32 mouse cellular contexts compared by ENCODE assay signal in genomic region chr9:53330247-53330646, GRCm38 (mm10). TPM values are rescaled to one million over a fixed set of nuclear protein-coding genes. Genes with fewer than 3 reads are reported as not detected.
DNase-seq lines count a peak whose midpoint lies in the region; ATAC-seq lines count a peak whose summit lies in the region.
"Had no signal": no experiment of that assay in that cellular context is flagged by ENCODE, and none has a peak within 500 bp of the region (broad histone marks: within the 10 kb centered on the region; RNA-seq: fewer than 3 reads in every experiment).

No protein-coding gene starts in this region.

- H3K9ac ChIP-seq in heart, embryonic 11.5 days (ENCODE audit: low read depth, low read length): no peak overlapping the region
- no peak overlapping the region for H3K9ac ChIP-seq in lung, embryonic 16.5 days (ENCODE audit: low read length)
- H3K9ac ChIP-seq in intestine, embryonic 14.5 days (ENCODE audit: low read length): no peak overlapping the region
- no peak overlapping the region for H3K9ac ChIP-seq in stomach, embryonic 14.5 days (replicated peaks; ENCODE audit: low read depth, low read length)
- H3K9ac ChIP-seq in neural tube, embryonic 15.5 days (replicated peaks): no peak overlapping the region
- H3K9ac ChIP-seq: embryonic facial prominence, embryonic 15.5 days; forebrain, embryonic 13.5 days; heart, embryonic 12.5 days; limb, embryonic 12.5 days; liver, embryonic 15.5 days; midbrain, embryonic 13.5 days had no signal

- no peaks in the 10 kb centered on the region for H3K9me3 ChIP-seq in heart, embryonic 11.5 days (replicated peaks; ENCODE audit: control insufficient read depth, low read length)
- 0 out of 2 replicates have a peak, but pooled peaks cover 5% of the 10 kb centered on the region for H3K9me3 ChIP-seq in lung, embryonic 16.5 days (ENCODE audit: control insufficient read depth, low read length)
- H3K9me3 ChIP-seq in intestine, embryonic 14.5 days (ENCODE audit: control insufficient read depth, low read length): peaks cover 9% of the 10 kb centered on the region; the same call in 1 of the 2 replicates
- no peaks in the 10 kb centered on the region; the same call in 1 of the 2 replicates for H3K9me3 ChIP-seq in stomach, embryonic 14.5 days (ENCODE audit: control insufficient read depth, low read depth, low read length)
- H3K9me3 ChIP-seq in neural tube, embryonic 15.5 days (replicated peaks): no peaks in the 10 kb centered on the region
- H3K9me3 ChIP-seq: embryonic facial prominence, embryonic 15.5 days; forebrain, embryonic 13.5 days; G1E; heart, embryonic 12.5 days; liver, embryonic 15.5 days; midbrain, embryonic 13.5 days had no signal

- DNase-seq in heart, adult 11 months: peak; percentile 60
- DNase-seq in lung, postnatal 14 days: no peak
- DNase-seq in intestine, embryonic 14.5 days (ENCODE audit: low spot score): peak; percentile 37
- DNase-seq in cerebellum, adult 8-10 months: no peak
- DNase-seq: adrenal gland, postnatal 36 days; cerebellum, adult 18-20 months; gastrocnemius, postnatal 14 days; heart, adult 18-20 months; heart, postnatal 4 days; kidney, adult 11 months; kidney, postnatal 36 days; lung, postnatal 10 days; right cerebral cortex, adult 18-20 months; right cerebral cortex, postnatal 4 days; thymus, postnatal 14 days had no signal

- ATAC-seq in heart, embryonic 11.5 days (replicated peaks; ENCODE audit: insufficient number of reproducible peaks, low FRiP score, low TSS enrichment): no peak
- ATAC-seq in lung, embryonic 16.5 days (ENCODE audit: low read depth): peak; percentile 26; the same call in 1 of the 2 replicates
- no peak for ATAC-seq in intestine, embryonic 14.5 days (replicated peaks; ENCODE audit: low FRiP score, low TSS enrichment, low read depth)
- no peak for ATAC-seq in stomach, embryonic 14.5 days (ENCODE audit: insufficient number of reproducible peaks, insufficient read depth, low FRiP score, low read depth)
- ATAC-seq in neural tube, embryonic 15.5 days (ENCODE audit: low FRiP score): no peak
- ATAC-seq: forebrain, embryonic 13.5 days; hindbrain, embryonic 16.5 days; midbrain, embryonic 13.5 days; Patski had no signal

- H3K4me1 ChIP-seq in heart, embryonic 11.5 days (ENCODE audit: control insufficient read depth, insufficient read depth, low read length): peaks cover 3% of the 10 kb centered on the region; the same call in 1 of the 2 replicates
- H3K4me1 ChIP-seq in lung, embryonic 16.5 days (replicated peaks; ENCODE audit: control insufficient read depth, insufficient read depth, low read length): peaks cover 11% of the 10 kb centered on the region
- 0 out of 2 replicates have a peak, but pooled peaks cover 5% of the 10 kb centered on the region for H3K4me1 ChIP-seq in intestine, embryonic 14.5 days (replicated peaks; ENCODE audit: control insufficient read depth, insufficient read depth, low read length)
- no peaks in the 10 kb centered on the region for H3K4me1 ChIP-seq in stomach, embryonic 14.5 days (ENCODE audit: control insufficient read depth, insufficient read depth, low read length)
- H3K4me1 ChIP-seq in neural tube, embryonic 15.5 days: no peaks in the 10 kb centered on the region
- H3K4me1 ChIP-seq: embryonic facial prominence, embryonic 15.5 days; limb, embryonic 12.5 days; liver, embryonic 15.5 days had no signal

- H3K4me2 ChIP-seq in heart, embryonic 11.5 days: no peak overlapping the region
- no peak overlapping the region for H3K4me2 ChIP-seq in lung, embryonic 16.5 days (ENCODE audit: low read depth, low read length)
- no peak overlapping the region for H3K4me2 ChIP-seq in intestine, embryonic 14.5 days (ENCODE audit: low read length)
- H3K4me2 ChIP-seq in stomach, embryonic 14.5 days (replicated peaks; ENCODE audit: low read depth, low read length): no peak overlapping the region
- no peak overlapping the region for H3K4me2 ChIP-seq in neural tube, embryonic 15.5 days
- H3K4me2 ChIP-seq: embryonic facial prominence, embryonic 15.5 days; forebrain, embryonic 13.5 days; heart, embryonic 12.5 days; limb, embryonic 12.5 days; liver, embryonic 15.5 days; midbrain, embryonic 13.5 days had no signal

- H3K27ac ChIP-seq in heart, embryonic 11.5 days (ENCODE audit: low read depth, low read length): no peak overlapping the region
- no peak overlapping the region for H3K27ac ChIP-seq in lung, embryonic 16.5 days (ENCODE audit: low read length)
- no peak overlapping the region for H3K27ac ChIP-seq in intestine, embryonic 14.5 days (ENCODE audit: low read depth)
- H3K27ac ChIP-seq in stomach, embryonic 14.5 days (ENCODE audit: low read length): 0 out of 2 replicates have a peak overlapping the region, but pooled peaks have one; percentile 7
- no peak overlapping the region for H3K27ac ChIP-seq in neural tube, embryonic 15.5 days (replicated peaks)
- H3K27ac ChIP-seq: embryonic facial prominence, embryonic 15.5 days; forebrain, embryonic 13.5 days; layer of hippocampus, adult 2 months; left cerebral cortex, adult 2 months; limb, embryonic 12.5 days; liver, embryonic 15.5 days; midbrain, embryonic 13.5 days had no signal

- no peaks in the 10 kb centered on the region for H3K27me3 ChIP-seq in heart, embryonic 11.5 days (ENCODE audit: control insufficient read depth, insufficient read depth, low read length)
- no peaks in the 10 kb centered on the region for H3K27me3 ChIP-seq in lung, embryonic 16.5 days (ENCODE audit: control insufficient read depth, insufficient read depth, low read depth, low read length)
- no peaks in the 10 kb centered on the region for H3K27me3 ChIP-seq in intestine, embryonic 14.5 days (replicated peaks; ENCODE audit: control insufficient read depth, insufficient read depth, low read length)
- no peaks in the 10 kb centered on the region for H3K27me3 ChIP-seq in stomach, embryonic 14.5 days (ENCODE audit: control insufficient read depth, insufficient read depth, low read length)
- no peaks in the 10 kb centered on the region for H3K27me3 ChIP-seq in neural tube, embryonic 15.5 days (replicated peaks)
- H3K27me3 ChIP-seq: embryonic facial prominence, embryonic 15.5 days; heart, embryonic 12.5 days; limb, embryonic 12.5 days; liver, embryonic 15.5 days; midbrain, embryonic 13.5 days; Patski had no signal

- no peak overlapping the region for H3K4me3 ChIP-seq in heart, embryonic 11.5 days (ENCODE audit: low read depth, low read length)
- H3K4me3 ChIP-seq in lung, embryonic 16.5 days (ENCODE audit: low read length): no peak overlapping the region
- H3K4me3 ChIP-seq in intestine, embryonic 14.5 days (ENCODE audit: low read depth, low read length): no peak overlapping the region
- no peak overlapping the region for H3K4me3 ChIP-seq in stomach, embryonic 14.5 days (ENCODE audit: low read depth, low read length)
- H3K4me3 ChIP-seq in neural tube, embryonic 15.5 days (replicated peaks): no peak overlapping the region
- H3K4me3 ChIP-seq: embryonic facial prominence, embryonic 10.5 days; embryonic facial prominence, embryonic 15.5 days; forebrain, embryonic 13.5 days; heart, embryonic 12.5 days; layer of hippocampus, adult 2 months; left cerebral cortex, adult 2 months; limb, embryonic 12.5 days; liver, embryonic 15.5 days; megakaryocyte, embryonic 14.5 days; midbrain, embryonic 13.5 days had no signal

- WGBS in heart, embryonic 11.5 days (ENCODE audit: insufficient replicate concordance): 75% methylated on average over 9 of the region's 9 CpGs
- WGBS in lung, embryonic 16.5 days: 52% methylated on average over 9 of the region's 9 CpGs
- 78% methylated on average over 9 of the region's 9 CpGs for WGBS in intestine, embryonic 14.5 days
- WGBS in stomach, embryonic 14.5 days: 71% methylated on average over 9 of the region's 9 CpGs
- WGBS in neural tube, embryonic 15.5 days: 74% methylated on average over 9 of the region's 9 CpGs

- no peaks in the 10 kb centered on the region for H3K36me3 ChIP-seq in heart, embryonic 11.5 days (ENCODE audit: control insufficient read depth, insufficient read depth, low read length)
- no peaks in the 10 kb centered on the region for H3K36me3 ChIP-seq in lung, embryonic 16.5 days (ENCODE audit: control insufficient read depth, insufficient read depth, low read length)
- H3K36me3 ChIP-seq in intestine, embryonic 14.5 days (ENCODE audit: control insufficient read depth, insufficient read depth, low read length): no peaks in the 10 kb centered on the region
- H3K36me3 ChIP-seq in stomach, embryonic 14.5 days (ENCODE audit: control insufficient read depth, insufficient read depth, low read length): no peaks in the 10 kb centered on the region
- no peaks in the 10 kb centered on the region for H3K36me3 ChIP-seq in neural tube, embryonic 15.5 days
- H3K36me3 ChIP-seq: embryonic facial prominence, embryonic 10.5 days; embryonic facial prominence, embryonic 15.5 days; G1E; heart, embryonic 12.5 days; limb, embryonic 12.5 days; liver, embryonic 15.5 days; midbrain, embryonic 13.5 days had no signal

RNA-seq across cellular contexts. Expression of gene Exph5, which starts 28.8 kb away (rescaled TPM):
- 0.31 and 0.46 TPM in 2 replicates for polyA plus RNA-seq in heart, embryonic 11.5 days (2014; fragmentation: Nextera tagmentation; extraction: Ambion mirVana)
- 6.9 and 7.3 TPM in 2 replicates for polyA plus RNA-seq in lung, embryonic 16.5 days (2015; fragmentation: Nextera tagmentation; extraction: Ambion mirVana)
- polyA plus RNA-seq in intestine, embryonic 14.5 days (2014; fragmentation: Nextera tagmentation; extraction: Ambion mirVana): 4.9 and 6.2 TPM in 2 replicates
- polyA plus RNA-seq in stomach, embryonic 14.5 days (2014; fragmentation: Nextera tagmentation; extraction: Ambion mirVana): 14.7 and 15.5 TPM in 2 replicates
- 0.38 and 0.66 TPM in 2 replicates for polyA plus RNA-seq in neural tube, embryonic 15.5 days (2015; fragmentation: Nextera tagmentation; extraction: Ambion mirVana)
- polyA plus RNA-seq: forebrain, embryonic 13.5 days; G1E had no signal

RNA-seq across cellular contexts. Expression of gene Kdelc2, which starts 53.6 kb away (rescaled TPM):
- 19.3 and 20.9 TPM in 2 replicates for polyA plus RNA-seq in heart, embryonic 11.5 days (2014; fragmentation: Nextera tagmentation; extraction: Ambion mirVana)
- 51.6 and 53.7 TPM in 2 replicates for polyA plus RNA-seq in lung, embryonic 16.5 days (2015; fragmentation: Nextera tagmentation; extraction: Ambion mirVana)
- 27.3 and 31.3 TPM in 2 replicates for polyA plus RNA-seq in intestine, embryonic 14.5 days (2014; fragmentation: Nextera tagmentation; extraction: Ambion mirVana)
- polyA plus RNA-seq in stomach, embryonic 14.5 days (2014; fragmentation: Nextera tagmentation; extraction: Ambion mirVana): 29.5 and 34.3 TPM in 2 replicates
- polyA plus RNA-seq in neural tube, embryonic 15.5 days (2015; fragmentation: Nextera tagmentation; extraction: Ambion mirVana): 7.6 and 10.2 TPM in 2 replicates
- polyA plus RNA-seq: G1E had no signal

Comparison
In these comparisons a context has a peak if more than half of its experiments do, and no peak if none do; other contexts are left out.
1. DNase-seq: peak in heart, adult 11 months (single experiment) and intestine, embryonic 14.5 days (single experiment); none in lung, postnatal 14 days (single experiment) and cerebellum, adult 8-10 months (single experiment).